Mouse (Mus musculus) midbrain, embryonic 10.5 days (tissue): Measurements from ENCODE around the gene Ptpn12. TPM values are rescaled to one million over a fixed set of nuclear protein-coding genes. Genes with fewer than 3 reads are reported as not detected.

Experiments
- DNase-seq: peaks from one replicate; pipeline ENCODE4 v3.0.0-alpha.2; 2017; ENCODE audit warnings: low spot score
- H3K27ac ChIP-seq: fragments of 300-500 bp; sonication (generic); replicated peaks from 2 replicates; pipeline ENCODE4 v1.5.1; 2016; ENCODE audit warnings: mild to moderate bottlenecking
- H3K27me3 ChIP-seq: fragments of 300-500 bp; sonication (generic); 2 replicates; pipeline ENCODE4 v1.6.1; 2016; ENCODE audit warnings: low read depth, mild to moderate bottlenecking; ENCODE audit not compliant: poor library complexity, severe bottlenecking
- H3K36me3 ChIP-seq: fragments of 300-500 bp; sonication (generic); 2 replicates; pipeline ENCODE4 v1.6.1; 2016; ENCODE audit warnings: mild to moderate bottlenecking, moderate library complexity
- H3K4me1 ChIP-seq: fragments of 300-500 bp; sonication (generic); 2 replicates; pipeline ENCODE4 v1.6.1; 2016
- H3K4me3 ChIP-seq: fragments of 300-500 bp; sonication (generic); 2 replicates; pipeline ENCODE4 v1.5.1; 2016; ENCODE audit warnings: mild to moderate bottlenecking, moderate library complexity
- H3K9me3 ChIP-seq: fragments of 300-500 bp; sonication (generic); replicated peaks from 2 replicates; pipeline ENCODE4 v1.6.1; 2016; ENCODE audit warnings: mild to moderate bottlenecking
- WGBS: fragments of 180-500 bp; shearing (Covaris S2); methylation state at CpG from one replicate; pipeline ENCODE4 v1.1.7; 2016; 5-methylcytosine and 5-hydroxymethylcytosine counted together
- polyA plus RNA-seq: library from polyadenylated mRNA; unstranded; fragments of >200 nt; fragmentation: Nextera tagmentation; extraction: Ambion mirVana; gene quantifications from 2 replicates; pipeline ENCODE4 v1.2.1, GENCODE M21; 2016

Gene Ptpn12
- polyA plus RNA-seq, 1 experiment from 2014 or later, result 25.1 TPM

GRCm38 (mm10) chr5:20941205-20941604, 114.5 kb downstream of the Ptpn12 start:
- no peaks in the 10 kb centered on the region for H3K27me3 ChIP-seq
- peaks cover 6% of the 10 kb centered on the region; the same call in 1 of the 2 replicates for H3K36me3 ChIP-seq
- H3K27ac ChIP-seq, result no peak overlapping the region
- no peak for DNase-seq
- peaks cover 13% of the 10 kb centered on the region; the same call in 1 of the 2 replicates for H3K4me1 ChIP-seq
- no peaks in the 10 kb centered on the region for H3K9me3 ChIP-seq
- H3K4me3 ChIP-seq, result no peak overlapping the region
- WGBS, result 59% methylated on average over 5 of the region's 5 CpGs

- H3K9me3 ChIP-seq, result no peaks in the 10 kb centered on the region
- H3K36me3 ChIP-seq, result peaks cover 6% of the 10 kb centered on the region; the same call in 1 of the 2 replicates
- no peak overlapping the region for H3K27ac ChIP-seq
- no peaks in the 10 kb centered on the region for H3K27me3 ChIP-seq
- H3K4me3 ChIP-seq, result no peak overlapping the region
- DNase-seq, result no peak
- H3K4me1 ChIP-seq, result peaks cover 13% of the 10 kb centered on the region; the same call in 1 of the 2 replicates
- 84% methylated on average over 4 of the region's 4 CpGs for WGBS
These were observed 115.0 kb downstream of the Ptpn12 start for GRCm38 (mm10) chr5:20940696-20941095.

- H3K36me3 ChIP-seq, result peaks cover 6% of the 10 kb centered on the region; the same call in 1 of the 2 replicates
- no peaks in the 10 kb centered on the region for H3K9me3 ChIP-seq
- no peak overlapping the region for H3K27ac ChIP-seq
- no peak for DNase-seq
- no peak overlapping the region for H3K4me3 ChIP-seq
- no peaks in the 10 kb centered on the region for H3K27me3 ChIP-seq
- H3K4me1 ChIP-seq, result peaks cover 9% of the 10 kb centered on the region; the same call in 1 of the 2 replicates
- 94% methylated on average over 6 of the region's 6 CpGs for WGBS
These were observed 115.6 kb downstream of the Ptpn12 start for GRCm38 (mm10) chr5:20940040-20940571.

GRCm38 (mm10) chr5:20938523-20938922, 117.2 kb downstream of the Ptpn12 start:
- Histone ChIP-seq H3K4me1 (peaks cover 8% of the 10 kb centered on the region; the same call in 1 of the 2 replicates), H3K27me3 (no peaks in the 10 kb centered on the region), H3K9me3 (no peaks in the 10 kb centered on the region), H3K4me3 (no peak overlapping the region), H3K27ac (no peak overlapping the region), H3K36me3 (peaks cover 6% of the 10 kb centered on the region; the same call in 1 of the 2 replicates)
- 79% methylated on average over 5 of the region's 5 CpGs for WGBS
- no peak for DNase-seq

Other genes with a start within 250 kb of the Ptpn12 start
- gene Phtf2, start 173.8 kb downstream of the Ptpn12 start, polyA plus RNA-seq, result 18.1 and 19.3 TPM in 2 replicates
- gene Tmem60, start 173.7 kb downstream of the Ptpn12 start, polyA plus RNA-seq, result 62.0 and 63.6 TPM in 2 replicates
- 4.8 and 5.3 TPM in 2 replicates for gene Rsbn1l, start 99.5 kb downstream of the Ptpn12 start, polyA plus RNA-seq
- gene Gsap, start 130.3 kb upstream of the Ptpn12 start, polyA plus RNA-seq, result 1.6 and 2.6 TPM in 2 replicates